Mouse (Mus musculus) liver, embryonic 16.5 days (tissue): Measurements from ENCODE around the gene Mrpl20. TPM values are rescaled to one million over a fixed set of nuclear protein-coding genes. Genes with fewer than 3 reads are reported as not detected.
A peak's percentile ranks its signal among the peaks of the same experiment; 100 is the strongest.

Experiments
- ATAC-seq: fragments of 200-750 bp; cut with Nextera tagmentation; 2 replicates; pipeline ENCODE4 v1.8.0; 2017; ENCODE audit warnings: low read depth, mild to moderate bottlenecking, moderate number of reproducible peaks, moderate library complexity
- H3K27ac ChIP-seq: fragments of 300-500 bp; sonication (generic); 2 replicates; pipeline ENCODE4 v1.5.1; 2014; ENCODE audit warnings: mild to moderate bottlenecking, low read length
- H3K27me3 ChIP-seq: fragments of 300-500 bp; sonication (generic); 2 replicates; pipeline ENCODE4 v1.6.1; 2014; ENCODE audit warnings: low read depth, low read length, mixed read lengths; ENCODE audit not compliant: control insufficient read depth, insufficient read depth
- H3K36me3 ChIP-seq: fragments of 300-500 bp; sonication (generic); 2 replicates; pipeline ENCODE4 v1.6.1; 2014; ENCODE audit warnings: mild to moderate bottlenecking; ENCODE audit not compliant: control insufficient read depth, insufficient read depth
- H3K4me1 ChIP-seq: fragments of 300-500 bp; sonication (generic); 2 replicates; pipeline ENCODE4 v1.6.1; 2014; ENCODE audit warnings: low read depth, low read length, mixed read lengths; ENCODE audit not compliant: control insufficient read depth
- H3K4me2 ChIP-seq: fragments of 300-500 bp; sonication (generic); 2 replicates; pipeline ENCODE4 v1.6.1; 2014; ENCODE audit warnings: low read depth, low read length, mixed read lengths
- H3K4me3 ChIP-seq: fragments of 300-500 bp; sonication (generic); 2 replicates; pipeline ENCODE4 v1.5.1; 2014; ENCODE audit warnings: low read depth, mild to moderate bottlenecking, low read length
- H3K9ac ChIP-seq: fragments of 300-500 bp; sonication (generic); 2 replicates; pipeline ENCODE4 v1.6.1; 2014; ENCODE audit warnings: low read depth, low read length
- H3K9me3 ChIP-seq: fragments of 300-500 bp; sonication (generic); replicated peaks from 2 replicates; pipeline ENCODE4 v1.6.1; 2016; ENCODE audit warnings: low read length; ENCODE audit not compliant: control insufficient read depth
- WGBS: fragments of 180-500 bp; shearing (Covaris S2); extraction: QIAGEN DNeasy Blood & Tissue Kit; methylation state at CpG from one replicate; pipeline ENCODE4 v1.1.7; 2014; ENCODE audit not compliant: insufficient replicate concordance; 5-methylcytosine and 5-hydroxymethylcytosine counted together
- polyA plus RNA-seq: library from polyadenylated mRNA; unstranded; fragments of >200 nt; fragmentation: Nextera tagmentation; extraction: Ambion mirVana; gene quantifications from 2 replicates; pipeline ENCODE4 v1.2.1, GENCODE M21; 2015

Gene Mrpl20
- polyA plus RNA-seq, 1 experiment from 2014 or later, result 115 TPM

- no peak for ATAC-seq
- Histone ChIP-seq H3K36me3 (no peaks in the 10 kb centered on the region), H3K4me3 (no peak within 1 kb of the TSS), H3K9ac (no peak within 1 kb of the TSS), H3K27ac (no peak within 1 kb of the TSS), H3K4me1 (peaks cover 4% of the 10 kb centered on the region), H3K9me3 (no peaks in the 10 kb centered on the region), H3K27me3 (no peaks in the 10 kb centered on the region; the same call in 1 of the 2 replicates), H3K4me2 (no peak within 1 kb of the TSS)
- 69% methylated on average over 3 of the region's 3 CpGs for WGBS
These were observed 12.6 kb upstream of the Mrpl20 start, which contains the start of gene Ankrd65 for GRCm38 (mm10) chr4:155790021-155790489. Ankrd65 (plus strand) TSS chr4:155790439.

- H3K27me3 ChIP-seq, result no peaks in the 10 kb centered on the region; the same call in 1 of the 2 replicates
- no peak overlapping the region for H3K4me2 ChIP-seq
- H3K4me3 ChIP-seq, result no peak overlapping the region
- no peak overlapping the region for H3K9ac ChIP-seq
- ATAC-seq, result 0 out of 2 replicates have a peak, but pooled peaks have one; percentile 22
- no peaks in the 10 kb centered on the region for H3K9me3 ChIP-seq
- no peaks in the 10 kb centered on the region for H3K36me3 ChIP-seq
- H3K4me1 ChIP-seq, result peaks cover 4% of the 10 kb centered on the region
- no peak overlapping the region for H3K27ac ChIP-seq
- WGBS, result 40% methylated on average over 3 of the region's 3 CpGs
These were observed 12.0 kb upstream of the Mrpl20 start for GRCm38 (mm10) chr4:155790650-155791161.

GRCm38 (mm10) chr4:155791240-155791933, 11.3 kb upstream of the Mrpl20 start:
- ATAC-seq, result no peak
- WGBS, result 68% methylated on average over 24 of the region's 24 CpGs
- H3K9ac ChIP-seq, result no peak overlapping the region

GRCm38 (mm10) chr4:155793730-155794129, 8.9 kb upstream of the Mrpl20 start:
- H3K36me3 ChIP-seq, result no peaks in the 10 kb centered on the region
- H3K9me3 ChIP-seq, result no peaks in the 10 kb centered on the region
- no peak overlapping the region for H3K4me2 ChIP-seq
- H3K9ac ChIP-seq, result no peak overlapping the region
- WGBS, result 61% methylated on average over 2 of the region's 2 CpGs
- H3K4me1 ChIP-seq, result no peaks in the 10 kb centered on the region
- ATAC-seq, result no peak
- H3K27me3 ChIP-seq, result no peaks in the 10 kb centered on the region; the same call in 1 of the 2 replicates
- H3K4me3 ChIP-seq, result no peak overlapping the region
- no peak overlapping the region for H3K27ac ChIP-seq

More at GRCm38 (mm10) chr4:155791240-155791933, 11.3 kb upstream of the Mrpl20 start:
- Histone ChIP-seq H3K27ac (no peak overlapping the region), H3K4me1 (peaks cover 4% of the 10 kb centered on the region), H3K27me3 (no peaks in the 10 kb centered on the region; the same call in 1 of the 2 replicates), H3K4me2 (no peak overlapping the region), H3K4me3 (no peak overlapping the region), H3K36me3 (no peaks in the 10 kb centered on the region), H3K9me3 (no peaks in the 10 kb centered on the region)

- Histone ChIP-seq H3K9me3 (no peaks in the 10 kb centered on the region), H3K27me3 (no peaks in the 10 kb centered on the region), H3K4me2 (no peak overlapping the region), H3K36me3 (peaks cover 3% of the 10 kb centered on the region; the same call in 1 of the 2 replicates), H3K4me3 (no peak overlapping the region), H3K9ac (no peak overlapping the region), H3K4me1 (peaks cover 17% of the 10 kb centered on the region), H3K27ac (no peak overlapping the region)
- WGBS, result 89% methylated on average over 1 of the region's 1 CpGs
- no peak for ATAC-seq
These were observed 603 bp upstream of the Mrpl20 start for GRCm38 (mm10) chr4:155802075-155802474.

- H3K4me1 ChIP-seq, result peaks cover 17% of the 10 kb centered on the region
- no peaks in the 10 kb centered on the region for H3K9me3 ChIP-seq
- H3K4me2 ChIP-seq, result peak overlapping the region; percentile 92
- peak overlapping the region; percentile 72 for H3K4me3 ChIP-seq
- peak overlapping the region; percentile 75 for H3K9ac ChIP-seq
- peak; percentile 99 for ATAC-seq
- WGBS, result under 1% methylated on average over 57 of the region's 58 CpGs
- no peaks in the 10 kb centered on the region for H3K27me3 ChIP-seq
- peak overlapping the region; percentile 60 for H3K27ac ChIP-seq
- peaks cover 14% of the 10 kb centered on the region for H3K36me3 ChIP-seq
These were observed 813 bp downstream of the Mrpl20 start for GRCm38 (mm10) chr4:155803340-155804041.

GRCm38 (mm10) chr4:155807841-155808240, 5.2 kb downstream of the Mrpl20 start:
- ATAC-seq, result no peak

GRCm38 (mm10) chr4:155811929-155812664, 9.4 kb downstream of the Mrpl20 start, which contains the start of gene Ccnl2:
Ccnl2 (plus strand) TSS chr4:155812489.
- Histone ChIP-seq H3K4me1 (peaks cover 24% of the 10 kb centered on the region), H3K36me3 (peaks cover 54% of the 10 kb centered on the region), H3K9ac (peak within 1 kb of the TSS; percentile 98), H3K4me3 (peak within 1 kb of the TSS; percentile 95), H3K4me2 (peak within 1 kb of the TSS; percentile 88), H3K27me3 (no peaks in the 10 kb centered on the region), H3K9me3 (no peaks in the 10 kb centered on the region), H3K27ac (peak within 1 kb of the TSS; percentile 93)
- under 1% methylated on average over 60 of the region's 60 CpGs for WGBS
- ATAC-seq, result peak; percentile 100

More at GRCm38 (mm10) chr4:155807841-155808240, 5.2 kb downstream of the Mrpl20 start:
- H3K4me3 ChIP-seq, result no peak overlapping the region
- no peak overlapping the region for H3K9ac ChIP-seq
- peaks cover 24% of the 10 kb centered on the region for H3K4me1 ChIP-seq
- H3K9me3 ChIP-seq, result no peaks in the 10 kb centered on the region
- no peak overlapping the region for H3K27ac ChIP-seq
- H3K36me3 ChIP-seq, result peaks cover 29% of the 10 kb centered on the region
- 77% methylated on average over 3 of the region's 3 CpGs for WGBS
- H3K4me2 ChIP-seq, result no peak overlapping the region
- H3K27me3 ChIP-seq, result no peaks in the 10 kb centered on the region
